Mouse (Mus musculus) kidney, embryonic 14.5 days (tissue): ENCODE data around the gene Cmtm6. TPM values are rescaled to one million over a fixed set of nuclear protein-coding genes. Genes with fewer than 3 reads are reported as not detected.

Experiments
- ATAC-seq: fragments of 200-750 bp; cut with Nextera tagmentation; 2 replicates; pipeline ENCODE4 v1.8.0; 2017; ENCODE audit warnings: moderate number of reproducible peaks, mild to moderate bottlenecking, moderate TSS enrichment, moderate library complexity; ENCODE audit not compliant: low FRiP score, low TSS enrichment
- H3K27ac ChIP-seq: fragments of 300-500 bp; sonication (generic); 2 replicates; pipeline ENCODE4 v1.5.1; 2014; ENCODE audit warnings: low read depth, mild to moderate bottlenecking, low read length, moderate library complexity, mixed read lengths
- H3K27me3 ChIP-seq: fragments of 300-500 bp; sonication (generic); 2 replicates; pipeline ENCODE4 v1.6.1; 2014; ENCODE audit warnings: mild to moderate bottlenecking, low read length; ENCODE audit not compliant: control insufficient read depth, insufficient read depth
- H3K36me3 ChIP-seq: fragments of 300-500 bp; sonication (generic); 2 replicates; pipeline ENCODE4 v1.6.1; 2014; ENCODE audit warnings: low read length, mixed read lengths; ENCODE audit not compliant: control insufficient read depth, insufficient read depth
- H3K4me1 ChIP-seq: fragments of 300-500 bp; sonication (generic); 2 replicates; pipeline ENCODE4 v1.6.1; 2014; ENCODE audit warnings: low read length, mixed read lengths; ENCODE audit not compliant: control insufficient read depth, insufficient read depth
- H3K4me2 ChIP-seq: fragments of 300-500 bp; sonication (generic); replicated peaks from 2 replicates; pipeline ENCODE4 v1.6.1; 2014; ENCODE audit warnings: low read depth, mild to moderate bottlenecking, low read length
- H3K4me3 ChIP-seq: fragments of 300-500 bp; sonication (generic); 2 replicates; pipeline ENCODE4 v1.5.1; 2014; ENCODE audit warnings: mild to moderate bottlenecking, low read length
- H3K9ac ChIP-seq: fragments of 300-500 bp; sonication (generic); 2 replicates; pipeline ENCODE4 v1.6.1; 2014; ENCODE audit warnings: low read depth, mild to moderate bottlenecking, low read length, moderate library complexity
- H3K9me3 ChIP-seq: fragments of 300-500 bp; sonication (generic); 2 replicates; pipeline ENCODE4 v1.6.1; 2016; ENCODE audit warnings: low read length; ENCODE audit not compliant: control insufficient read depth
- WGBS: fragments of 180-500 bp; shearing (Covaris S2); extraction: QIAGEN DNeasy Blood & Tissue Kit; methylation state at CpG from one replicate; pipeline ENCODE4 v1.1.7; 2014; 5-methylcytosine and 5-hydroxymethylcytosine counted together
- polyA plus RNA-seq: library from polyadenylated mRNA; unstranded; fragments of >200 nt; fragmentation: Nextera tagmentation; extraction: Ambion mirVana; gene quantifications from 2 replicates; pipeline ENCODE4 v1.2.1, GENCODE M21; 2014

The Cmtm6 gene
- polyA plus RNA-seq, 1 experiment from 2014 or later = 53.0 TPM

DNA sequence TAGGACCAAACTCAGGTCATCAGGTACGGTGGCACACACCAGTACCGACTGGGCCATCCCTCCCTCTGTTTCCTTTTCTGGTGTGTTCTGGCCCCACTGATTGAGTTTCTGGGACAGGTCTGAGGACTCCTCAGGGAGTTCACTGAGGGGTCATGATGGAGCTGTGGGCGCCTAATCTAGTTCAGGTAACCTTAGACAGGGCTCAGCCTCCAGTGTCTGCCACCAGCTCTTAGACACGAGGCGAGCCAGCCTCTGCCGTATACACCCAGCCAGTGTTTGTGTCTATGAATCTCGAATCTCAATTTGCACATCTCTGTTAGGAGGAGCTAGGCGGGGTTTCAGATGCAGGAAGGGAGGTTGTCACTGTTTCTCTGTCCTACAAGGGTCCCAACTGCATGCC is 59.1 kb downstream of the Cmtm6 start:
- Histone ChIP-seq H3K4me3 (no peak overlapping the region), H3K27ac (no peak overlapping the region), H3K36me3 (no peaks in the 10 kb centered on the region), H3K9me3 (no peaks in the 10 kb centered on the region), H3K4me2 (no peak overlapping the region), H3K4me1 (peaks cover 5% of the 10 kb centered on the region; the same call in 1 of the 2 replicates), H3K9ac (no peak overlapping the region), H3K27me3 (no peaks in the 10 kb centered on the region)
- no peak for ATAC-seq
- WGBS = 73% methylated on average over 8 of the region's 8 CpGs

DNA sequence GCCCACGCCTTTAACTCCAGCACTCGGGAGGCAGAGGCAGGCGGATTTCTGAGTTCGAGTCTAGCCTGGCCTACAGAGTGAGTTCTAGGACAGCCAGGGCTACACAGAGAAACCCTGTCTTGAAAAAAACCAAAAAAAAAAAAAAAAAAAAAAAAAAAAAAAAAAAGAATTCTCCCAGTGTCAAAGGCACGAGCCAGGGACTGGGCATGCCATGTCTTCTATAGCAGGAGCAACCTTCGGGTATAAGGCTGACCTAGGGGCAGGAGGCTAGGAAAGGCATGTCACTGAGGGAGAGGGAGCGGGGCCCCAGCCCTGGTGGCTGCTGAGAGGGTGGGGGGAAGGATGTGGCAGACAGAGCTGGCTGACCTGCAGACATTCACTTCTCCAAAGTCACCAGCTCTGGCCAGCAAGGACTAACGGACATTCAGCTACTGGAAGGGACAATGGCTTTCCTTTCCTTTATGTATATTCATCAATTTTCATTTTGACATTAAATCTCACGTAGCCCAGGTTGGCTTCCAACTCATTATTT is 62.9 kb downstream of the Cmtm6 start:
- 87% methylated on average over 9 of the region's 9 CpGs for WGBS
- Histone ChIP-seq H3K9ac (no peak overlapping the region), H3K27ac (no peak overlapping the region)

DNA sequence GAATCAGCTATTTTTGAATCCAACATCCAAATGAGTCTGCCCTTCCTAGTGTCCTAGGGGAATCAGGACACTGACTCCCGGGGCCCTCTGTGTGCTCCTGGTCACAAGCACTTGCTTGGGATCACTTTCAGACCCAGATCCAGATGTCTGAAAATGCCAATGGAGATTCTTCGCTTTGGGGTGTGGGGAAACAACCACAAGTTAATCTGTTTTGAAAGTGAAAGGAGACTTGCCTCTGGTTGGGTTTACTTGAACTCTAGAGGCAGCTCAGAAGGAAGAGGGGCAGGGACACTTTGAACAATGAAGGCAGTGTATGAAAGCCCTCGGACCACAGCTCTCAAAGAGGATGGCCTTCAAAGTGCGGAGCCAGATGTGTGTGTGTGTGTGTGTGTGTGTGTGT is 63.6 kb downstream of the Cmtm6 start:
- Histone ChIP-seq H3K27me3 (no peaks in the 10 kb centered on the region), H3K27ac (no peak overlapping the region), H3K4me1 (peaks cover 5% of the 10 kb centered on the region), H3K36me3 (no peaks in the 10 kb centered on the region), H3K9ac (no peak overlapping the region), H3K4me2 (no peak overlapping the region), H3K9me3 (no peaks in the 10 kb centered on the region), H3K4me3 (no peak overlapping the region)
- 85% methylated on average over 4 of the region's 4 CpGs for WGBS
- no peak for ATAC-seq

More for the DNA sequence above, 62.9 kb downstream of the Cmtm6 start:
- no peaks in the 10 kb centered on the region for H3K36me3 ChIP-seq
- no peak for ATAC-seq
- no peak overlapping the region for H3K4me2 ChIP-seq
- no peaks in the 10 kb centered on the region for H3K27me3 ChIP-seq
- no peaks in the 10 kb centered on the region for H3K9me3 ChIP-seq
- H3K4me3 ChIP-seq = no peak overlapping the region
- no peaks in the 10 kb centered on the region; the same call in 1 of the 2 replicates for H3K4me1 ChIP-seq

DNA sequence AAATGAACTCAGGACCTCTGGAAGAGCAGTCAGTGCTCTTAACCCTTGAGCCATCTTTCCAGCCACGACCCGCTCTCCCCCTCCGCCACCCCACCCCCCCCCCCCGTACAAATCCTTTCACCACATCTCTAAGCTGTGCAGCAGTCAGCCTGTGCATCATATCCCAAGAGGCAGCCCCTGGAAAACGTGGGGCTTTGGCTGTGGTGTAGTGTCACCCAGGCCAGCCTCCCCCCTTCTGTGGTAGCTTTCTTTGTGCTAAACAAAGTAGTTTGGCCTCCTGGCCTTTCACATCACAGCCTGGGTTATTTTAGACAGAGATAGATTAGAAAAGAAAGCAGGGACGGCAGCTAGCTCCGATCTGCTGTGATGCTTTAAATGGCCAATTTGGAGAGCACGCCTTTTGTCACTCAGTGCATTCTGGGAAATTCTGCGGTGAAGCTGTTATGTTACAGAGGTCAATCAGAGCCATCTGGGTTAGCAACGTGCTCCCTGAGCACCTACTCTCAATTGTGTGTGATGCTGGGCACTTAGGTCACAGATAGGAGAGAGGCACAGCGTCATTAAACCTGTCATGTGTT is 65.6 kb downstream of the Cmtm6 start:
- no peak overlapping the region for H3K9ac ChIP-seq
- H3K9me3 ChIP-seq = no peaks in the 10 kb centered on the region
- H3K4me1 ChIP-seq = peaks cover 9% of the 10 kb centered on the region
- 64% methylated on average over 11 of the region's 11 CpGs for WGBS
- no peak overlapping the region for H3K4me3 ChIP-seq
- no peak overlapping the region for H3K27ac ChIP-seq
- ATAC-seq = no peak
- no peak overlapping the region for H3K4me2 ChIP-seq
- H3K36me3 ChIP-seq = no peaks in the 10 kb centered on the region
- no peaks in the 10 kb centered on the region for H3K27me3 ChIP-seq

DNA sequence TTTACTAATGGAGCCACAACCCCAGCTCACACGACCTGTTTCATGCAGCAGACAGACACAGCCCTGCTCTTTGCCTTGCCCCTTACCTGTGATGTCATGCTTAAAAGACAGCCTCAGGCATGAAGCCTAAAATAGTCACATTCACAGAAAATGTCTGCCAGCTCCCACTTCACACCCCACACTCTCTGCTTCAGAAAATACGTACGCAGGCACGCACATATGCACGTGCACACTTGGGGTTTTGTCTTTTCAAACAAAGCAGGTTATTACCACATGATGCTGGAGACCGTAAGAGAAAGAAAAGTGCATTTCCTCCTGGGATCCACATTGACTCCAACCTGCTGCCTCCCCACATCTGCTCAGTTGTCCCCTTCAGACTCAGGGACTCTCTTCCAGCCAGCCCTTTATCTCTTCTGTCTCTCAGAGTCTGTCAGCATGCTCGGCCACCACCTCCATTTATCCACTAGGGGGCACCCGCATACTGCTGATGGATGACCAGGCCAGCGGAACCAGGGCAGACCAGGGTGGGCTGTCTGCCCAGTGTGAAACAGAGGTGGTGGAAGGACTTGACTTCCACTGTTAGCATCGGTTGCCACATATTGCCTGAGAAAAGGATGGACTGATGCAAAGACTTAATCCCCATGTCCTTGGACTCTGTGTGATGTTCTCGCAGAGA is 66.6 kb downstream of the Cmtm6 start:
- Histone ChIP-seq H3K27ac (no peak overlapping the region), H3K4me1 (peaks cover 9% of the 10 kb centered on the region), H3K4me3 (no peak overlapping the region), H3K36me3 (no peaks in the 10 kb centered on the region), H3K4me2 (no peak overlapping the region), H3K9ac (no peak overlapping the region), H3K9me3 (no peaks in the 10 kb centered on the region), H3K27me3 (no peaks in the 10 kb centered on the region)
- ATAC-seq = peak; percentile 79
- 58% methylated on average over 11 of the region's 11 CpGs for WGBS

DNA sequence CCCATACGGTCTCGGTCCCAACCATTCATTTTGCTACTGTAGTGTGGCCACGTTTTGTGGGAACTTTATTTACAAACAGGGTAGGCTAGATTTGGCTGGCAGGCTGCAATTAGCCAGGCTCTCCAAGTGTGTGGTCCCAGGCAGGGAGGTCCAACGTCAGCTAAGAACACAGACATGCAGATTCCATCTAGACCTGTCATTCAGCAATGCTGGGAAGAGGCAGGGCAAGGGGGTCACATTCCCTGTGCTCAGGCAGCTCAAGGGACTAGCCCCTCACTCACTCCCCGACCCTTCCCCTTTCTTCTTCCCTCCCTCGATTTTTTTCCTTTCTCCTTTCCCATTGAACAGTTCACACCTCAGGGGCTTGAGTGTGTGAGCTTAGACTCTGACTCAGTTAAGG is 67.9 kb downstream of the Cmtm6 start:
- Histone ChIP-seq H3K9me3 (no peaks in the 10 kb centered on the region), H3K27ac (no peak overlapping the region), H3K4me2 (no peak overlapping the region), H3K9ac (no peak overlapping the region), H3K27me3 (no peaks in the 10 kb centered on the region), H3K4me1 (peaks cover 9% of the 10 kb centered on the region), H3K36me3 (no peaks in the 10 kb centered on the region), H3K4me3 (no peak overlapping the region)
- ATAC-seq = no peak
- WGBS = 46% methylated on average over 6 of the region's 6 CpGs

Other genes with a start within 250 kb of the Cmtm6 start
- 0.68 and 0.94 TPM in 2 replicates for gene Ccr4, start 226.2 kb upstream of the Cmtm6 start, polyA plus RNA-seq
- gene C130032M10Rik, start 215.4 kb upstream of the Cmtm6 start, polyA plus RNA-seq = 0.31 and 0.47 TPM in 2 replicates
- 1.1 and 1.4 TPM in 2 replicates for gene Trim71, start 166.7 kb upstream of the Cmtm6 start, polyA plus RNA-seq
- gene Cnot10, start 90.9 kb upstream of the Cmtm6 start, polyA plus RNA-seq = 41.8 and 74.7 TPM in 2 replicates
- 37.7 and 55.9 TPM in 2 replicates for gene Dync1li1, start 42.3 kb upstream of the Cmtm6 start, polyA plus RNA-seq
- 92.7 and 108 TPM in 2 replicates for gene Cmtm7, start 50.7 kb downstream of the Cmtm6 start, polyA plus RNA-seq
- 36.0 and 43.0 TPM in 2 replicates for gene Cmtm8, start 113.0 kb downstream of the Cmtm6 start, polyA plus RNA-seq
- 6.6 and 15.2 TPM in 2 replicates for gene Gpd1l, start 202.9 kb downstream of the Cmtm6 start, polyA plus RNA-seq
- gene Osbpl10, start 247.5 kb downstream of the Cmtm6 start, polyA plus RNA-seq = 2.1 and 2.6 TPM in 2 replicates